Mouse (Mus musculus): Measurements from ENCODE around the gene Gm20379. TPM values are rescaled to one million over a fixed set of nuclear protein-coding genes. Genes with fewer than 3 reads are reported as not detected.

Gm20379 gene
- polyA plus RNA-seq, 1 experiment from 2014 or later: 0.96 TPM

DNA sequence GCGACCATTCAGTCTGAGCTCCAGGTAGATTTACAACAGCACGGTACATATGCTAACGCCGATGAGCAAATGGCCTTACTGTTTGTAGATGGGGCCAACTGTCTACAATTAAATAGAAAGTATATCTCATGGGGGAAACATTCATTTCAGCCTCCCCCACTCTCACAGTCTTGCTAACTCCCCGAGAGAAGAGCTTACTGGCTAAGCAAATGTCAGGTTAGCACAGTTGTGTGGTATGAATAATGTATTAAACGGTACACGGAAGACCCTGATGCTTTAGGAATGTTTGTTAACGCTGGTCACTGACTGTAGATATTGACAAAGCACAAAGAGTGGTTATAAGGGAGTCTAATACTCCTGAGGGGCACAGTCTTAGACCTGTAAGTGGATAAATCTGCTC, 38.3 kb downstream of the Gm20379 start:
- H3K36me3 ChIP-seq: peaks cover 70% of the 10 kb centered on the region
- H3K4me1 ChIP-seq (replicated peaks): no peaks in the 10 kb centered on the region
- no peak overlapping the region for H3K27ac ChIP-seq
- no peak overlapping the region for H3K4me3 ChIP-seq
- no peaks in the 10 kb centered on the region for H3K27me3 ChIP-seq
- no peak overlapping the region for H3K9ac ChIP-seq
- 92% methylated on average over 8 of the region's 8 CpGs for WGBS
- no peak overlapping the region for H3K4me2 ChIP-seq
- H3K9me3 ChIP-seq: no peaks in the 10 kb centered on the region
- ATAC-seq (ENCODE audit: low FRiP score): no peak

DNA sequence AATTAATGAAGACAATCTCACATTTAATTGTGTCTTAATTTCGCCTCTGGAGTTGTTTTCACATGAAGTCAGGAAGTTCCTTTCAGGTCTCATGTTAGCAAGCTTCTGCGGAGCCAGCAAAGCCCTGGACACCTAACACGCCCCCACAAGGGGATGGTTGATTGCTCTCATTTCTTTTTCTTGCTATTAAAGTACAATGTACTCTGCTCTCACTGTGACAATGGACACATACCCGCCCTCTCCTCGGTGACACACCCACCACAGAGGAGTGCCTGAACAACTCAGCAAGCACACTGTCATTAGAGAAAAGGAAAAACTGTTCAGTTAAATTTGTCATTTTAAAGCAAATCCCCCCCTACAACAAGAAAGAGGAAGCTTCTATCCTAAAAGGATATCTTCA, 40.6 kb downstream of the Gm20379 start:
- peaks cover 68% of the 10 kb centered on the region for H3K36me3 ChIP-seq
- no peak for ATAC-seq (ENCODE audit: low FRiP score)
- 75% methylated on average over 5 of the region's 5 CpGs for WGBS

DNA sequence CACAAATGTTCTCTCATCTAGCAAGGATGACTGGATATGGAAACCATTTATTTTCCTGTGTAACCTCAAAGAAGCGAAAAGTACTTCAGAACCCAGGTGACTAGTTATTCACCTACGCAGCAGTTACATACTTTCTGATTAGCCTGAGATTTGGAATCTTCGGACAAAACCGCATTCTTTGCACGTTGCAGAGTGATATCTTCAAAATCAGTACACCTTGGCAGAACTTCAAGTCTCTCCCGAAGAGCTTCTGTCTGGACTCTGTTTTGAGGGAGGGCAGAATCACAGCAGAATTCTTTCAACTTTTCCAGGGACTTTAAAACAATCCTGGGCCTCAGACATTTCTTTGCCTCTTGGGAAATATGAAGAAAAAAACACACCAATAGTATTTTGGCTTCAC, 45.3 kb downstream of the Gm20379 start:
- no peak overlapping the region for H3K4me3 ChIP-seq
- H3K9me3 ChIP-seq: no peaks in the 10 kb centered on the region
- H3K9ac ChIP-seq: no peak overlapping the region
- no peaks in the 10 kb centered on the region for H3K27me3 ChIP-seq
- WGBS: 96% methylated on average over 6 of the region's 6 CpGs
- H3K36me3 ChIP-seq: peaks cover 35% of the 10 kb centered on the region
- peaks cover 17% of the 10 kb centered on the region for H3K4me1 ChIP-seq (replicated peaks)
- H3K4me2 ChIP-seq: no peak overlapping the region
- H3K27ac ChIP-seq: no peak overlapping the region
- no peak for ATAC-seq (ENCODE audit: low FRiP score)

More for the DNA sequence above, 40.6 kb downstream of the Gm20379 start:
- no peaks in the 10 kb centered on the region for H3K4me1 ChIP-seq (replicated peaks)
- H3K27ac ChIP-seq: no peak overlapping the region
- H3K9ac ChIP-seq: no peak overlapping the region
- H3K4me2 ChIP-seq: no peak overlapping the region
- no peaks in the 10 kb centered on the region for H3K9me3 ChIP-seq
- no peak overlapping the region for H3K4me3 ChIP-seq
- H3K27me3 ChIP-seq: no peaks in the 10 kb centered on the region

GRCm38 (mm10) chr13:92353956-92354355, 48.2 kb downstream of the Gm20379 start:
- Histone ChIP-seq H3K27ac (peak overlapping the region; percentile 64), H3K4me1 (replicated peaks) (peaks cover 17% of the 10 kb centered on the region)
- 29% methylated on average over 4 of the region's 4 CpGs for WGBS

DNA sequence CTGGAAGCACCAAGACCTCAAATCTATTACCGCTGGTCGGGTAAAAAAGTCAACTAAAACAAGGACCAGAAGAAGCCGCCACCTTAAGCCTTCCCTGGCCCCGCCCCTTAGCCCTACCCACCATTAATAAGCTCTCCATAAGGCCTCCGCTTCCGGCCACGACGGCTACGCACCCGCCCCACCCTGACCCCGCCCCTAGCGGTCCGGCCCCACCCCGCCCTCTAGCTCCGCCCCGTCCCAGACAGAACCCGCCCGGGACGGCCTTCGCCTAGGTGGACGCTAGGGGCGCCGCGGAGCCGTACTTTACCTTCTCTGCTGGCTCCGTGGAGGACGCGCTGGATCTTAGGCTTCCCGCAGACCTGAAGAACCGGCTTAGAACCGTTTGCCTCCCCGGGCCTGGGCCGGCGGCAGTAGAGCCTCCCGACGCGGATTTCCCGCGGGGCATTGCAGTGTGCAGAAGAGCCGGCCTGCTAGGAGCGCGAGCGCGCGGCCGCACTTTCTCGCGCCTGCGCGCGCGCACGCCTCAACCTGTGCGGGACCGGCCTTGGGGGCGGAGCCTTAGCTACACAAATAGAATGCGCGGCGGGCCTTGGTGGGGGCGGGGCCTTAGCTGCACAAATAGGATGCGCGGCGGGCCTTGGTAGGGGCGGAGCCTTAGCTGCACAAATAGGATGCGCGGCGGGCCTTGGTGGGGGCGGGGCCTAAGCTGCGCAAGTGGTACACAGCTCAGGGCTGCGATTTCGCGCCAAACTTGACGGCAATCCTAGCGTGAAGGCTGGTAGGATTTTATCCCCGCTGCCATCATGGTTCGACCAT, 48.9 kb downstream of the Gm20379 start, which contains the start of the genes Dhfr and Msh3:
Gene Dhfr, plus strand, starts transcription at position 271 of the 816 bp plus-strand sequence.
Gene Msh3, minus strand, starts transcription at position 548 of the 816 bp plus-strand sequence.
- WGBS: 1% methylated on average over 76 of the region's 76 CpGs
- no peaks in the 10 kb centered on the region for H3K27me3 ChIP-seq

More at GRCm38 (mm10) chr13:92353956-92354355, 48.2 kb downstream of the Gm20379 start:
- Histone ChIP-seq H3K4me3 (peak overlapping the region; percentile 56), H3K4me2 (peak overlapping the region; percentile 91), H3K9me3 (no peaks in the 10 kb centered on the region), H3K27me3 (no peaks in the 10 kb centered on the region), H3K9ac (peak overlapping the region; percentile 79), H3K36me3 (peaks cover 9% of the 10 kb centered on the region)
- no peak; the same call in 1 of the 2 replicates for ATAC-seq (ENCODE audit: low FRiP score)

GRCm38 (mm10) chr13:92355272-92355643, 49.5 kb downstream of the Gm20379 start:
- Histone ChIP-seq H3K9ac (peak overlapping the region; percentile 75), H3K27ac (no peak overlapping the region), H3K9me3 (no peaks in the 10 kb centered on the region), H3K4me3 (peak overlapping the region; percentile 56), H3K27me3 (no peaks in the 10 kb centered on the region), H3K36me3 (peaks cover 10% of the 10 kb centered on the region), H3K4me1 (replicated peaks) (peaks cover 17% of the 10 kb centered on the region), H3K4me2 (peak overlapping the region; percentile 91)
- peak; percentile 44 for ATAC-seq (ENCODE audit: low FRiP score)
- WGBS: 2% methylated on average over 24 of the region's 24 CpGs

More for the DNA sequence above, 48.9 kb downstream of the Gm20379 start, which contains the start of the genes Dhfr and Msh3:
- Histone ChIP-seq H3K4me3 (peak within 1 kb of the TSS; percentile 56), H3K27ac (peak within 1 kb of the TSS; percentile 93), H3K9ac (peak within 1 kb of the TSS; percentile 79), H3K36me3 (peaks cover 10% of the 10 kb centered on the region), H3K9me3 (no peaks in the 10 kb centered on the region), H3K4me2 (peak within 1 kb of the TSS; percentile 91), H3K4me1 (replicated peaks) (peaks cover 17% of the 10 kb centered on the region)
- peak; percentile 99 for ATAC-seq (ENCODE audit: low FRiP score)

GRCm38 (mm10) chr13:92356376-92356775, 50.6 kb downstream of the Gm20379 start:
- Histone ChIP-seq H3K9me3 (no peaks in the 10 kb centered on the region), H3K36me3 (peaks cover 3% of the 10 kb centered on the region; the same call in 1 of the 2 replicates), H3K4me2 (peak overlapping the region; percentile 91), H3K4me3 (0 out of 2 replicates have a peak overlapping the region, but pooled peaks have one; percentile 56), H3K27ac (no peak overlapping the region), H3K9ac (no peak overlapping the region), H3K4me1 (replicated peaks) (peaks cover 17% of the 10 kb centered on the region), H3K27me3 (no peaks in the 10 kb centered on the region)
- WGBS: 70% methylated on average over 7 of the region's 7 CpGs
- ATAC-seq (ENCODE audit: low FRiP score): no peak

Other genes starting within 250 kb of the Gm20379 start
- 2.4 and 2.5 TPM in 2 replicates for gene Rasgrf2, start 174.3 kb upstream of the Gm20379 start, polyA plus RNA-seq (2015; fragmentation: Nextera tagmentation; extraction: Ambion mirVana)
- gene Dhfr, start 48.7 kb downstream of the Gm20379 start, polyA plus RNA-seq (2015; fragmentation: Nextera tagmentation; extraction: Ambion mirVana): 5.8 and 6.1 TPM in 2 replicates
- 27.1 and 27.3 TPM in 2 replicates for gene Msh3, start 49.0 kb downstream of the Gm20379 start, polyA plus RNA-seq (2015; fragmentation: Nextera tagmentation; extraction: Ambion mirVana)
- gene Ankrd34b, start 119.9 kb downstream of the Gm20379 start, polyA plus RNA-seq (2015; fragmentation: Nextera tagmentation; extraction: Ambion mirVana): 1.8 and 1.9 TPM in 2 replicates
- gene Fam151b, start 178.0 kb downstream of the Gm20379 start, polyA plus RNA-seq (2015; fragmentation: Nextera tagmentation; extraction: Ambion mirVana): 0.17 and 0.27 TPM in 2 replicates
- gene Zfyve16, start 224.9 kb downstream of the Gm20379 start, polyA plus RNA-seq (2015; fragmentation: Nextera tagmentation; extraction: Ambion mirVana): 11.2 and 11.5 TPM in 2 replicates